Mouse (Mus musculus): Measurements from ENCODE around the gene Cryge.

Cryge gene

GRCm38 (mm10) chr1:65010153-65010552 lies 40.8 kb downstream of the Cryge start:
- DNase-seq, result peak; percentile 30

GRCm38 (mm10) chr1:65005575-65005974 lies 45.4 kb downstream of the Cryge start:
- DNase-seq, result no peak

GRCm38 (mm10) chr1:65004526-65004925 lies 46.4 kb downstream of the Cryge start:
- DNase-seq, result no peak
